Mouse (Mus musculus) small intestine, adult 2 months (tissue): ENCODE results near the gene Tmeff2. TPM values are rescaled to one million over a fixed set of nuclear protein-coding genes. Genes with fewer than 3 reads are reported as not detected.

Experiments
- H3K27ac ChIP-seq: fragments of 200-500 bp; 2 replicates; pipeline ENCODE4 v1.5.1; 2012; ENCODE audit warnings: low read depth, low read length, control low read depth, inconsistent platforms; ENCODE audit not compliant: insufficient read depth
- H3K27me3 ChIP-seq: fragments of 200-500 bp; 2 replicates; pipeline ENCODE4 v1.6.1; 2012; ENCODE audit warnings: mild to moderate bottlenecking, moderate library complexity, low read length, inconsistent platforms; ENCODE audit not compliant: control insufficient read depth, insufficient read depth
- H3K36me3 ChIP-seq: fragments of 200-500 bp; 2 replicates; pipeline ENCODE4 v1.6.1; 2012; ENCODE audit warnings: mild to moderate bottlenecking, low read length, control low read depth, inconsistent platforms; ENCODE audit not compliant: control insufficient read depth, insufficient read depth
- H3K4me1 ChIP-seq: fragments of 200-500 bp; 2 replicates; pipeline ENCODE4 v1.6.1; 2012; ENCODE audit warnings: low read length, inconsistent platforms, mixed read lengths; ENCODE audit not compliant: control insufficient read depth, insufficient read depth, insufficient read length
- H3K4me3 ChIP-seq: fragments of 200-500 bp; 2 replicates; pipeline ENCODE4 v1.5.1; 2012; ENCODE audit warnings: low read depth, mild to moderate bottlenecking, control low read depth, inconsistent platforms, low read length, moderate library complexity
- CTCF ChIP-seq: fragments of 200-500 bp; IDR thresholded peaks from 2 replicates; pipeline ENCODE4 v1.5.1; 2012; ENCODE audit warnings: low read depth, mild to moderate bottlenecking, control low read depth, inconsistent platforms, low read length, moderate library complexity, mixed read lengths; ENCODE audit not compliant: insufficient replicate concordance, insufficient read length; ENCODE audit errors: extremely low read depth
- POLR2A ChIP-seq: fragments of 200-500 bp; IDR thresholded peaks from 2 replicates; pipeline ENCODE4 v1.6.1; 2012; ENCODE audit warnings: low read depth, mild to moderate bottlenecking, control low read depth, inconsistent platforms, low read length, moderate library complexity
- WGBS: fragments of 180-500 bp; shearing (Covaris S2); methylation state at CpG from one replicate; pipeline ENCODE4 v1.1.7; 2018; 5-methylcytosine and 5-hydroxymethylcytosine counted together
- polyA plus RNA-seq: library from polyadenylated mRNA; depleted of rRNA; stranded (reverse); fragments of >200 nt; gene quantifications from 2 replicates; pipeline ENCODE4 v1.2.3, GENCODE M21; 2012

The Tmeff2 gene
- polyA plus RNA-seq, 1 experiment: 0.22 TPM

DNA sequence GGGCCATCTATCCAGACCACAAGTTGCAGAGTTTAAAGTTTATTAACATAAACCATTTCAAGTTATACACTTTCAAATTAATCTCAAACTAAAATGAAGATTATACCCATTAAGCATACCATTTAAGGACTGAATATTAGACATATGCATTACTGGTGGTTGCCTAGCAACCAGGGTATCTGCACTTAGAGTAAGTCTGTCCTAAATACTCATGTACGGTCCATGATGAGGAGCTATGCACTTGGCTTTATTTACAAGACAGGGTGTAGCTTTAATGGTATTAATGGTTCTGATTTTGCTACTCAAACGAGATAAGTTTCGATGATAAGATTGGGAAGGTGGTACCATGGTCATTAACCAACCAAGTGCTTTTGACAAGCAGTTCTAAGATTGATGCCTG, 315.2 kb downstream of the Tmeff2 start:
- Histone ChIP-seq H3K4me3 (no peak overlapping the region), H3K27me3 (no peaks in the 10 kb centered on the region), H3K36me3 (no peaks in the 10 kb centered on the region), H3K27ac (no peak overlapping the region), H3K4me1 (no peaks in the 10 kb centered on the region)
- TF ChIP-seq CTCF (no peak), POLR2A (no peak)
- WGBS: 58% methylated on average over 3 of the region's 3 CpGs

GRCm38 (mm10) chr1:51216292-51217050, 316.0 kb downstream of the Tmeff2 start:
- H3K27me3 ChIP-seq: no peaks in the 10 kb centered on the region
- no peak overlapping the region for H3K4me3 ChIP-seq
- H3K4me1 ChIP-seq: no peaks in the 10 kb centered on the region
- no peak overlapping the region for H3K27ac ChIP-seq
- H3K36me3 ChIP-seq: no peaks in the 10 kb centered on the region
- no peak for TF ChIP-seq CTCF
- TF ChIP-seq POLR2A: no peak
- 81% methylated on average over 5 of the region's 5 CpGs for WGBS

DNA sequence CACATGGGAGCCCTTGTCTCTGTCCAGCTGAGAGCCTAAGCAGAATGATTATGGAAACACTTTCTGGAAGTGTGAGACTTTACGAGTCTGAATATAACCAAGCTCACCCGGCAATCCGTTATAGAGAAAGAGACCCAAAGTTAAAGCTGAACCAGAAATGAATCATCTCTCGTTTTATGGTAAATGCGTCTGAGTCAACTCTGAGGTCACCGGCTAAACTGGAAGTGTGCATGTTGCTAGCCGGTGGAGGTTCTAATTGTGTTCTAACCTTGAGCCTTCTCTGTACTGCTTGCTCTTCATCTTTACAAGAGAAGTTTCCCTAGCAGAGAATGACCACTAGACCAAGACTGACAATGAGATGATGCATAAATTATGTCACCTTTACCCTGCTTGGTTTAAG, 316.8 kb downstream of the Tmeff2 start:
- Histone ChIP-seq H3K4me1 (no peaks in the 10 kb centered on the region), H3K4me3 (no peak overlapping the region), H3K27ac (no peak overlapping the region), H3K36me3 (no peaks in the 10 kb centered on the region), H3K27me3 (no peaks in the 10 kb centered on the region)
- TF ChIP-seq CTCF (no peak), POLR2A (no peak)
- WGBS: 88% methylated on average over 7 of the region's 7 CpGs

DNA sequence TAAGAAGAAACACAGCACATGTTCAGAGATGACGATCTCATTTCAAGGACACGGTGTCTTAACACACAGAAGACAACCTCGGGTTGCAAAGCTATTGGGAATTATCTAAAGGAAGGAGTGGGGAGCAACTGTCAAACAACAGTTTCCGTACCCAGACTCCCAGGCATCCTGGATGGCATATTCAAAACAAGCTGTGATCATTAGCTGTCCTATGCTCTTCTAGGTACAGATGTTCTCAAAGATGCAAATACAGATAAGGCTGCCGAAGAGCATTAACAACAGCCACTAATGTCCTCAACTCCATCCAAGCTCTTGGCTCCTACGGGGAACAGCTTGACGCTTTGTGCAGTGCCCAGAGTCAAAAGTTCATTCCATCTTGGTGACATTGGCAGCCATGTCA, 324.7 kb downstream of the Tmeff2 start:
- H3K4me3 ChIP-seq: no peak overlapping the region
- TF ChIP-seq CTCF (no peak), POLR2A (no peak)
- no peaks in the 10 kb centered on the region for H3K4me1 ChIP-seq
- no peaks in the 10 kb centered on the region for H3K27me3 ChIP-seq
- WGBS: 80% methylated on average over 7 of the region's 7 CpGs
- no peaks in the 10 kb centered on the region for H3K36me3 ChIP-seq
- no peak overlapping the region for H3K27ac ChIP-seq
